Mouse (Mus musculus): ENCODE results near the gene 1700029I15Rik. TPM values are rescaled to one million over a fixed set of nuclear protein-coding genes. Genes with fewer than 3 reads are reported as not detected.

Gene 1700029I15Rik
- 1.2 and 1.9 TPM in 2 replicates for polyA plus RNA-seq (2014; fragmentation: Nextera tagmentation; extraction: Ambion mirVana)

DNA sequence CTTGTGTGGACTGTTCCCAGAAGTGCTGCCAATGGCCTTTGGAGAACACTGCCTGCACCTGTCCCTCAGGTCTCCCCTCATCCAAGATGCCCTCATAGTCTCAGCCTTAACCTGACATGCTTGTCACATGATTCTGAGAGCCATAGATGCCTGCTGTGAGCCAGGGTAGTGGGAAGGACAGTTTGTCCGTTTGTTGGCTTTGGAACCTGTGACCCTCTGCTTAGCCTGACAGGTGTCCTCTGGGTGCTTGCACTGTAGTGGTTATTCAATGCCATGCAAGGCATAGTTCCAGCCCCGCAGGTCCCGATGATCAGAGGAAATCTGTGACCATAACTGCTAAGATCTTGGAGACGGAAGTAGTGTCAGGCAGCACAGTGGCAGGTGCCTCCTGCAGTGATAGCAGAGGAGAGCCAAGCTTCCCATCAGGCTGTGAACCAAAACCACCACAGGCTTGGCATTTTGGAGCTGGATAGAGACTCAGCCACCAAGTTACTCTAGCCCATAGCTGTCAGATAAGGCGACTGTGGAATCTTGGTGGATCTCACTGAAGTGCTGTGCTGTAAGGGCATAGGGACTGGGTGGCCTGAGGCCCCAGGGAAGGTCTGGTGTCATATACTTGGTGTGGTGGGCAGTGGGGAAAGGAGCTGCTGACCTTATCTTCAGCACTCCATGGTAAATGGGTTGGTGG is at the start of gene 1700029I15Rik:
Gene 1700029I15Rik (plus strand): TSS at position 638 of the 688 bp plus-strand sequence.
- WGBS, result 83% methylated on average over 5 of the region's 5 CpGs
- H3K27me3 ChIP-seq (ENCODE audit: control insufficient read depth, insufficient read depth, low read length), result no peaks in the 10 kb centered on the region
- no peak within 1 kb of the TSS for H3K9ac ChIP-seq (ENCODE audit: low read length)
- no peak within 1 kb of the TSS for H3K4me2 ChIP-seq (ENCODE audit: low read depth, severe bottlenecking)
- ATAC-seq (ENCODE audit: insufficient number of reproducible peaks, low FRiP score, low TSS enrichment, low read depth) (no peak), DNase-seq (ENCODE audit: low spot score) (no peak)
- no peaks in the 10 kb centered on the region for H3K9me3 ChIP-seq (ENCODE audit: control insufficient read depth, low read length)
- peaks cover 5% of the 10 kb centered on the region; the same call in 1 of the 2 replicates for H3K36me3 ChIP-seq (ENCODE audit: control insufficient read depth, insufficient read depth, low read length)
- H3K4me1 ChIP-seq (ENCODE audit: control insufficient read depth, insufficient read depth, low read length), result no peaks in the 10 kb centered on the region
- H3K4me3 ChIP-seq (ENCODE audit: low read depth, low read length), result no peak within 1 kb of the TSS
- H3K27ac ChIP-seq (replicated peaks; ENCODE audit: low read depth, low read length), result no peak within 1 kb of the TSS

DNA sequence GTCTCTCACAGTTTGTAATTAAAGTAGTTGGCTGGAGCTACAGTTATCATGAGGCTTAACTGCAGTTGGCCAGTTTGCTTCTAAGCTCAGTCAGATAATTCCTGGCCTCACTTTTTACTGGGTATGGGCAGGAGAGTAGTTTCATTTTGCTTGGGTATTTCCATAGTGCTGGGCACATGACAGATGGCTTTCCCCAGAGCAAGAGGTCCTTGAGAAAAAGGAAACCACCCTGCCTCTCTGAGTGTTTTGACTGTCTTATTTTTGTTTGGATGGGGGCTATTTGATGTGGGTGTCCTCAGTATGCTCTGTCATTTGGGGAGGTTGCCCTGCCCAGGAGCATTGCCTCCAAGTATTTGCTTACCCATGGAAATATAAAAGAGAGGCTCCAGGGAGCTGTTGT is 39.9 kb upstream of the 1700029I15Rik start:
- H3K36me3 ChIP-seq (ENCODE audit: control insufficient read depth, insufficient read depth, low read length), result 0 out of 2 replicates have a peak, but pooled peaks cover 2% of the 10 kb centered on the region
- no peak overlapping the region for H3K4me3 ChIP-seq (ENCODE audit: low read depth, low read length)
- no peaks in the 10 kb centered on the region for H3K4me1 ChIP-seq (ENCODE audit: control insufficient read depth, insufficient read depth, low read length)
- ATAC-seq (ENCODE audit: insufficient number of reproducible peaks, low FRiP score, low TSS enrichment, low read depth), result no peak
- no peak overlapping the region for H3K4me2 ChIP-seq (ENCODE audit: low read depth, severe bottlenecking)
- H3K9ac ChIP-seq (ENCODE audit: low read length), result no peak overlapping the region
- no peak overlapping the region for H3K27ac ChIP-seq (replicated peaks; ENCODE audit: low read depth, low read length)
- H3K9me3 ChIP-seq (ENCODE audit: control insufficient read depth, low read length), result no peaks in the 10 kb centered on the region
- no peak for DNase-seq (ENCODE audit: low spot score)
- H3K27me3 ChIP-seq (ENCODE audit: control insufficient read depth, insufficient read depth, low read length), result no peaks in the 10 kb centered on the region

DNA sequence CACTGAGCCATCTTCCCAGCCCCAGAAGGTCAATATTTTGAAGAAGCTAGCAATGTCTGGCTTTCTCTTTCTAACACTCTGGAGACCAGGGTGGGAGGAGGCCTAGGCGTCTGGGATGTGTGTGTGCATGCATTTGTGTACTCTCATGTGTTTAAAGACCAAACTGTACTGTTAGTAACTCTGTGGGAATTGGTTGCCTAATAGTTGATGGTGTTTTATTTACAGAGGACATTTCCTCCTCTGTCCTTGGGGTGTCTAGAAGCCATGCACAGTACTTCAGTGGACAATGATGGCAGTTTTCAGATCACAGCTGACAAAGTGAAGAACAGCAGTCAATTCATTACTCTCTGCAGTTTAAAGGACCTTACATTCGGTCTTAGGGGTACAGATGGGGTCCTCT is 35.1 kb upstream of the 1700029I15Rik start:
- DNase-seq (ENCODE audit: low spot score), result no peak
- WGBS, result 88% methylated on average over 2 of the region's 2 CpGs
- no peaks in the 10 kb centered on the region for H3K9me3 ChIP-seq (ENCODE audit: control insufficient read depth, low read length)
- H3K9ac ChIP-seq (ENCODE audit: low read length), result no peak overlapping the region
- 0 out of 2 replicates have a peak, but pooled peaks cover 6% of the 10 kb centered on the region for H3K36me3 ChIP-seq (ENCODE audit: control insufficient read depth, insufficient read depth, low read length)
- no peak overlapping the region for H3K4me3 ChIP-seq (ENCODE audit: low read depth, low read length)
- H3K27me3 ChIP-seq (ENCODE audit: control insufficient read depth, insufficient read depth, low read length), result no peaks in the 10 kb centered on the region
- H3K27ac ChIP-seq (replicated peaks; ENCODE audit: low read depth, low read length), result no peak overlapping the region
- H3K4me1 ChIP-seq (ENCODE audit: control insufficient read depth, insufficient read depth, low read length), result no peaks in the 10 kb centered on the region
- no peak overlapping the region for H3K4me2 ChIP-seq (ENCODE audit: low read depth, severe bottlenecking)
- ATAC-seq (ENCODE audit: insufficient number of reproducible peaks, low FRiP score, low TSS enrichment, low read depth), result no peak

DNA sequence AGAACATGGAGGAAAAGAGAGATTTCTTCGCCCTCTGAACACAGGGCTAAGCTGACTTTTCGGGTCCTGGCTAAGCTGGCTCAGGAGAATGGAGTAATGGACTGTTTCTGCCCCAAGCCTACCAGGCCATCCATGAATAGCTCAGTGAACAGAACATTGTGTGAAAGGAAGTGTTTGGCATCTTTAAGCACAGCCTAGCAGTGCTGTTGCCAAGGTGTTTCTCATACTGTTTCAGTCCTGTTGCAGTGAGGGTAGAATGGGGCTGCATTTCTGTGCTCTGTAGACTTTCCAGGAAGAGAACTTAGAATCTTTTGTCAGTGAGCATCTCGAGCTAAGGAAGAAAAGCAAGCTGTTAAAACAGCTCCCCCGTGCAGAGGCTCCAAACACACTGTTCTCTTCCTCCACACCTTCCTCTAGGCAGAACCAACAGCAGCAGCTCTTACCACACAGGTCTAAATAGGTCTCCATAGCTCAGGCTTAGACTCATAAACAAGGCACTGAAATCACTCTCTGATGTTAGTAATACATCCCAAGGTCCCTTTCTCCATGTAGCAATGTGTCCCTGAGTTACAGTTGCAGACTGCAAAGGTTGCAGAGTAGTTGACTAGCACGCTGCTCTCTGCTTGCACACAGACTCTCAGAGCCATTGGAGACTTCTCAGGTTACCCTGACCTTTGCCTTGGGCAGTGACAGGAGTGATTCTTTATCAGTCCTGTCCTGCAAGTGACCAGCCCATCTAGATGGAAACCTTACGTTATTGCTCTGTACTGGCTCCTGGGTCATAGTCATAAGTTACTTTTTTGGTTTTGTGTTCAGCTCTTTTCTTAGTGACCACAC is 32.5 kb upstream of the 1700029I15Rik start:
- no peak overlapping the region for H3K9ac ChIP-seq (ENCODE audit: low read length)
- 43% methylated on average over 6 of the region's 6 CpGs for WGBS
- no peaks in the 10 kb centered on the region for H3K9me3 ChIP-seq (ENCODE audit: control insufficient read depth, low read length)
- no peak for DNase-seq (ENCODE audit: low spot score)
- no peaks in the 10 kb centered on the region for H3K27me3 ChIP-seq (ENCODE audit: control insufficient read depth, insufficient read depth, low read length)
- no peak overlapping the region for H3K4me3 ChIP-seq (ENCODE audit: low read depth, low read length)
- 0 out of 2 replicates have a peak, but pooled peaks cover 8% of the 10 kb centered on the region for H3K36me3 ChIP-seq (ENCODE audit: control insufficient read depth, insufficient read depth, low read length)
- no peak overlapping the region for H3K27ac ChIP-seq (replicated peaks; ENCODE audit: low read depth, low read length)
- no peaks in the 10 kb centered on the region for H3K4me1 ChIP-seq (ENCODE audit: control insufficient read depth, insufficient read depth, low read length)
- no peak overlapping the region for H3K4me2 ChIP-seq (ENCODE audit: low read depth, severe bottlenecking)
- no peak for ATAC-seq (ENCODE audit: insufficient number of reproducible peaks, low FRiP score, low TSS enrichment, low read depth)

DNA sequence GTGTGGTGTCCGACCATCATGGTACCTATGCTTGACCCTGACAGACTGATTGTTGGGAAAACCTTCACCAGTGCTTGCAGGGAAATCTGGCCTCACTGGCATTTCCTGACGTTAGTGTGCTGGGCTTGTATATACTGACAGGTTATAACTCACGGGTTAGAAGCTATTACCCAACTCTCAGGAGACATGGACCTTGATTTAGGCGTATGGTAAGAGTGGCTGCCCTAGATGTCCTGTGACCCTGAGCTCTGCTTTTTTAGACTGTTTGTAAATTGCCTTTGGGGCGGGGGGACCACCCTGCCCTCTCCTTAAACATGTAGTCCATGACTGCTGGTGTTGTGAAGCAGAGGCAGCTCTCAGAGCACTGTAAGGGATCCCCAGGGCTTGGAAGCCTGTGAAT is 31.7 kb upstream of the 1700029I15Rik start:
- Histone ChIP-seq H3K4me1 (ENCODE audit: control insufficient read depth, insufficient read depth, low read length) (no peaks in the 10 kb centered on the region), H3K27ac (replicated peaks; ENCODE audit: low read depth, low read length) (no peak overlapping the region), H3K27me3 (ENCODE audit: control insufficient read depth, insufficient read depth, low read length) (no peaks in the 10 kb centered on the region), H3K4me2 (ENCODE audit: low read depth, severe bottlenecking) (no peak overlapping the region), H3K36me3 (ENCODE audit: control insufficient read depth, insufficient read depth, low read length) (0 out of 2 replicates have a peak, but pooled peaks cover 6% of the 10 kb centered on the region), H3K4me3 (ENCODE audit: low read depth, low read length) (no peak overlapping the region), H3K9me3 (ENCODE audit: control insufficient read depth, low read length) (no peaks in the 10 kb centered on the region), H3K9ac (ENCODE audit: low read length) (no peak overlapping the region)
- WGBS, result 37% methylated on average over 5 of the region's 5 CpGs
- ATAC-seq (ENCODE audit: insufficient number of reproducible peaks, low FRiP score, low TSS enrichment, low read depth), result no peak
- DNase-seq (ENCODE audit: low spot score), result no peak

DNA sequence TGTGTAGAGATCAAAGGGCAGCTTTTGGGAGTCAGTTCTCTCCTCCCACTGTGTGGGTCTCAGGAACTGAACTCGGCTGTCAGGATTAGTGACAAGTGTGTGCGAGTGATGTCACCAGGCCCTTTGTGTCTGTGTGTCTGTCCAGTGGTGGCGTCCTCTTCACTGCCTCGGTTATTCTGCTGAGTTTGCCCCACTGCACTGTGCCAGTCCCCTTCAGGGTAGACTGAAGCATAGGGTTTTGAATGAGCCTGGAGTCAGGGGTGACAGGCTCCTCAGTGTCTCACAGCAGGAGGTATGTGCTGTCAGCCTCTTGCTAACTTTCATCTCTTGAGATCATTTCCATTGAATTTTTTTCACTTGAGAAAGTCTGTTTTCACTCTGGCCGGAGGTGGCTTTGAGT is 28.9 kb upstream of the 1700029I15Rik start:
- DNase-seq (ENCODE audit: low spot score) (no peak), ATAC-seq (ENCODE audit: insufficient number of reproducible peaks, low FRiP score, low TSS enrichment, low read depth) (no peak)
- H3K9me3 ChIP-seq (ENCODE audit: control insufficient read depth, low read length), result no peaks in the 10 kb centered on the region
- no peak overlapping the region for H3K4me2 ChIP-seq (ENCODE audit: low read depth, severe bottlenecking)
- H3K27me3 ChIP-seq (ENCODE audit: control insufficient read depth, insufficient read depth, low read length), result no peaks in the 10 kb centered on the region
- no peak overlapping the region for H3K9ac ChIP-seq (ENCODE audit: low read length)
- peaks cover 4% of the 10 kb centered on the region; the same call in 1 of the 2 replicates for H3K36me3 ChIP-seq (ENCODE audit: control insufficient read depth, insufficient read depth, low read length)
- WGBS, result 59% methylated on average over 5 of the region's 5 CpGs
- no peak overlapping the region for H3K27ac ChIP-seq (replicated peaks; ENCODE audit: low read depth, low read length)
- no peak overlapping the region for H3K4me3 ChIP-seq (ENCODE audit: low read depth, low read length)
- no peaks in the 10 kb centered on the region for H3K4me1 ChIP-seq (ENCODE audit: control insufficient read depth, insufficient read depth, low read length)

DNA sequence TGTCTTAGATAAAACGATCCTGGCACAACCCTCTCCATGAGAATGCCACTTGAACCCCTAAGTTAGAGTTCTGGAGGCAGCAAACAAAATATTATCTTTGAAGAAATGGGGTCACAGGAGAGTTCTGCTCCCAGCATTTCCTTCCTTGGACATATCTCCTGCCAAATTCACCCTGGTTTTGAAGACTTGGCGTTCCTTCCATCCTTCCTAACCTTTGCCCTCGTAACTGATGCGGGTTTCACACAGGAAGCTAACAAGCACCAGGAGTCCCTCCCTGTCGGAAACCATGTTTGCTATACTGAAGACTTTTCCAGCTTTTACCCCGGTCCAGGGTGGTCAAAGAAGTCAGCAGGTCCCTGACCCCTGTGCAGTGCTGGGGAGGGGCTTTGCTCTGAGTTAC is 28.1 kb upstream of the 1700029I15Rik start:
- ATAC-seq (ENCODE audit: insufficient number of reproducible peaks, low FRiP score, low TSS enrichment, low read depth), result no peak
- H3K4me2 ChIP-seq (ENCODE audit: low read depth, severe bottlenecking), result no peak overlapping the region
- H3K9me3 ChIP-seq (ENCODE audit: control insufficient read depth, low read length), result no peaks in the 10 kb centered on the region
- peaks cover 2% of the 10 kb centered on the region; the same call in 1 of the 2 replicates for H3K36me3 ChIP-seq (ENCODE audit: control insufficient read depth, insufficient read depth, low read length)
- H3K4me1 ChIP-seq (ENCODE audit: control insufficient read depth, insufficient read depth, low read length), result no peaks in the 10 kb centered on the region
- H3K4me3 ChIP-seq (ENCODE audit: low read depth, low read length), result no peak overlapping the region
- 46% methylated on average over 6 of the region's 6 CpGs for WGBS
- H3K27me3 ChIP-seq (ENCODE audit: control insufficient read depth, insufficient read depth, low read length), result no peaks in the 10 kb centered on the region
- no peak overlapping the region for H3K27ac ChIP-seq (replicated peaks; ENCODE audit: low read depth, low read length)
- no peak overlapping the region for H3K9ac ChIP-seq (ENCODE audit: low read length)
- no peak for DNase-seq (ENCODE audit: low spot score)

DNA sequence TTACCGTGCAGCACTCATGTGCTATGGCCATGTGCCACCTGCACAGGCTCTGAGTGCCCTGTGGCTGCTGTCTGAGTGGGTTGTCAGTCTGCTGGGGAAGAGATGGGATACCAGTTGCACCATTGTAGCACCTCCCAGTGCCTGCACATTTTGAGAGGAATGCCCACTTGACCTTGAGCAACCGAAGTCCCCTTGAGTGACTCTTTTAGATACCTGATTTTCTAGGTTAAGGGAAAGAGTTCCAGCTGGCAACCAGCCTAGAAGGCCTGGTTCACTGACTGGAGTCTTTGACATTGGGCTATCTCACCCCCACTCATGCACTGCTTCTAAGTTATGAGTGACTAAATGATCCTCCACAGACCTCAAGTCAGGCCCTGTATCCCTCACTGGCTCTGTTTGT is 23.0 kb upstream of the 1700029I15Rik start:
- no peak for DNase-seq (ENCODE audit: low spot score)

More for the DNA sequence above, 23.0 kb upstream of the 1700029I15Rik start:
- Histone ChIP-seq H3K4me1 (ENCODE audit: control insufficient read depth, insufficient read depth, low read length) (no peaks in the 10 kb centered on the region), H3K4me2 (ENCODE audit: low read depth, severe bottlenecking) (no peak overlapping the region), H3K27ac (replicated peaks; ENCODE audit: low read depth, low read length) (no peak overlapping the region), H3K9me3 (ENCODE audit: control insufficient read depth, low read length) (no peaks in the 10 kb centered on the region), H3K4me3 (ENCODE audit: low read depth, low read length) (no peak overlapping the region), H3K36me3 (ENCODE audit: control insufficient read depth, insufficient read depth, low read length) (peaks cover 5% of the 10 kb centered on the region; the same call in 1 of the 2 replicates), H3K27me3 (ENCODE audit: control insufficient read depth, insufficient read depth, low read length) (no peaks in the 10 kb centered on the region), H3K9ac (ENCODE audit: low read length) (no peak overlapping the region)
- no peak for ATAC-seq (ENCODE audit: insufficient number of reproducible peaks, low FRiP score, low TSS enrichment, low read depth)
- 92% methylated on average over 2 of the region's 2 CpGs for WGBS

All from limb, embryonic 11.5 days (tissue).